Mouse (Mus musculus): ENCODE measurements around the gene Gpr18. TPM values are rescaled to one million over a fixed set of nuclear protein-coding genes. Genes with fewer than 3 reads are reported as not detected.

The Gpr18 gene
- polyA plus RNA-seq, 1 experiment from 2014 or later: 0.28 TPM

- 91% methylated on average over 2 of the region's 2 CpGs for WGBS
- H3K4me2 ChIP-seq (ENCODE audit: low read length): no peak overlapping the region
- H3K27me3 ChIP-seq (replicated peaks; ENCODE audit: control insufficient read depth, insufficient read depth, low read length): no peaks in the 10 kb centered on the region
- ATAC-seq: no peak
- H3K4me3 ChIP-seq (replicated peaks; ENCODE audit: low read length): no peak overlapping the region
- H3K36me3 ChIP-seq (ENCODE audit: control insufficient read depth, insufficient read depth): no peaks in the 10 kb centered on the region
- H3K4me1 ChIP-seq (replicated peaks; ENCODE audit: control insufficient read depth, insufficient read depth, low read length): no peaks in the 10 kb centered on the region
- no peaks in the 10 kb centered on the region for H3K9me3 ChIP-seq (ENCODE audit: control insufficient read depth, low read length)
- H3K27ac ChIP-seq (ENCODE audit: low read length): no peak overlapping the region
- no peak overlapping the region for H3K9ac ChIP-seq (replicated peaks; ENCODE audit: low read depth, low read length)
Measured at GRCm38 (mm10) chr14:121951399-121952045, 35.9 kb upstream of the Gpr18 start.

- WGBS: 91% methylated on average over 5 of the region's 5 CpGs
- no peaks in the 10 kb centered on the region for H3K9me3 ChIP-seq (ENCODE audit: control insufficient read depth, low read length)
- no peak for ATAC-seq
- H3K36me3 ChIP-seq (ENCODE audit: control insufficient read depth, insufficient read depth): no peaks in the 10 kb centered on the region
- no peak overlapping the region for H3K9ac ChIP-seq (replicated peaks; ENCODE audit: low read depth, low read length)
- H3K4me2 ChIP-seq (ENCODE audit: low read length): no peak overlapping the region
- no peak overlapping the region for H3K4me3 ChIP-seq (replicated peaks; ENCODE audit: low read length)
- no peak overlapping the region for H3K27ac ChIP-seq (ENCODE audit: low read length)
- no peaks in the 10 kb centered on the region for H3K4me1 ChIP-seq (replicated peaks; ENCODE audit: control insufficient read depth, insufficient read depth, low read length)
- no peaks in the 10 kb centered on the region for H3K27me3 ChIP-seq (replicated peaks; ENCODE audit: control insufficient read depth, insufficient read depth, low read length)
Measured at GRCm38 (mm10) chr14:121949897-121950296, 34.3 kb upstream of the Gpr18 start.

GRCm38 (mm10) chr14:121949436-121949835 is 33.9 kb upstream of the Gpr18 start:
- H3K27me3 ChIP-seq (replicated peaks; ENCODE audit: control insufficient read depth, insufficient read depth, low read length): no peaks in the 10 kb centered on the region
- H3K4me3 ChIP-seq (replicated peaks; ENCODE audit: low read length): no peak overlapping the region
- H3K36me3 ChIP-seq (ENCODE audit: control insufficient read depth, insufficient read depth): no peaks in the 10 kb centered on the region
- no peaks in the 10 kb centered on the region for H3K4me1 ChIP-seq (replicated peaks; ENCODE audit: control insufficient read depth, insufficient read depth, low read length)
- H3K9me3 ChIP-seq (ENCODE audit: control insufficient read depth, low read length): no peaks in the 10 kb centered on the region
- ATAC-seq: no peak
- no peak overlapping the region for H3K9ac ChIP-seq (replicated peaks; ENCODE audit: low read depth, low read length)
- 97% methylated on average over 3 of the region's 3 CpGs for WGBS
- H3K27ac ChIP-seq (ENCODE audit: low read length): no peak overlapping the region
- H3K4me2 ChIP-seq (ENCODE audit: low read length): no peak overlapping the region

DNA sequence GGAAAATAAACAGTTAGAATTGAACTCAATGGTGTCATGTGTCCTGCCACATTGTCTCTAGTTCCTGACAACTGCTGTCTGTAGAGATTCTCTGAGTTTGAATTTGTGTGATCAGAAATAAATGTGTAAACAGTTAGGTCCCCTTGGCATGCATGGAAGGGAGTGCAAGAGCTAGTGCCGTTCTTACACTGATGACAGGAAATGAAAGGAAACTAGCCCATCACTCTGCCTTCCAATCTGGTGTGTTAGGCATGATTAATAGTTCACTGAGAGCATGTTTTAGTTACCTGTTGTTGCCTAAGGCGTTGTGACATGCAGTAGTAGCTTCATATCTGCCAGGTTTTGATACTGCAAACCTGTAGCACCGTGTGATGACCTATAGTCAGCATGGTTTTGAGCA is 32.4 kb upstream of the Gpr18 start:
- Histone ChIP-seq H3K4me2 (ENCODE audit: low read length) (no peak overlapping the region), H3K4me3 (replicated peaks; ENCODE audit: low read length) (no peak overlapping the region), H3K4me1 (replicated peaks; ENCODE audit: control insufficient read depth, insufficient read depth, low read length) (no peaks in the 10 kb centered on the region), H3K27ac (ENCODE audit: low read length) (no peak overlapping the region), H3K27me3 (replicated peaks; ENCODE audit: control insufficient read depth, insufficient read depth, low read length) (no peaks in the 10 kb centered on the region), H3K9ac (replicated peaks; ENCODE audit: low read depth, low read length) (no peak overlapping the region), H3K36me3 (ENCODE audit: control insufficient read depth, insufficient read depth) (no peaks in the 10 kb centered on the region), H3K9me3 (ENCODE audit: control insufficient read depth, low read length) (no peaks in the 10 kb centered on the region)
- no peak for ATAC-seq
- 88% methylated on average over 3 of the region's 3 CpGs for WGBS

- H3K27ac ChIP-seq (ENCODE audit: low read length): no peak overlapping the region
- no peak overlapping the region for H3K9ac ChIP-seq (replicated peaks; ENCODE audit: low read depth, low read length)
- WGBS: 76% methylated on average over 8 of the region's 8 CpGs
- H3K4me3 ChIP-seq (replicated peaks; ENCODE audit: low read length): no peak overlapping the region
- ATAC-seq: no peak
- no peaks in the 10 kb centered on the region for H3K36me3 ChIP-seq (ENCODE audit: control insufficient read depth, insufficient read depth)
- no peaks in the 10 kb centered on the region for H3K27me3 ChIP-seq (replicated peaks; ENCODE audit: control insufficient read depth, insufficient read depth, low read length)
- no peaks in the 10 kb centered on the region for H3K9me3 ChIP-seq (ENCODE audit: control insufficient read depth, low read length)
- H3K4me2 ChIP-seq (ENCODE audit: low read length): no peak overlapping the region
- no peaks in the 10 kb centered on the region for H3K4me1 ChIP-seq (replicated peaks; ENCODE audit: control insufficient read depth, insufficient read depth, low read length)
Measured at GRCm38 (mm10) chr14:121947201-121947760, 31.7 kb upstream of the Gpr18 start.

- Histone ChIP-seq H3K9me3 (ENCODE audit: control insufficient read depth, low read length) (no peaks in the 10 kb centered on the region), H3K4me2 (ENCODE audit: low read length) (no peak overlapping the region), H3K4me1 (replicated peaks; ENCODE audit: control insufficient read depth, insufficient read depth, low read length) (no peaks in the 10 kb centered on the region), H3K4me3 (replicated peaks; ENCODE audit: low read length) (no peak overlapping the region), H3K27me3 (replicated peaks; ENCODE audit: control insufficient read depth, insufficient read depth, low read length) (no peaks in the 10 kb centered on the region), H3K27ac (ENCODE audit: low read length) (no peak overlapping the region), H3K36me3 (ENCODE audit: control insufficient read depth, insufficient read depth) (no peaks in the 10 kb centered on the region), H3K9ac (replicated peaks; ENCODE audit: low read depth, low read length) (no peak overlapping the region)
- ATAC-seq: no peak
- WGBS: 67% methylated on average over 8 of the region's 8 CpGs
Measured at GRCm38 (mm10) chr14:121946728-121947127, 31.1 kb upstream of the Gpr18 start.

GRCm38 (mm10) chr14:121946131-121946530 is 30.6 kb upstream of the Gpr18 start:
- no peak overlapping the region for H3K4me3 ChIP-seq (replicated peaks; ENCODE audit: low read length)
- no peak for ATAC-seq
- no peaks in the 10 kb centered on the region for H3K9me3 ChIP-seq (ENCODE audit: control insufficient read depth, low read length)
- no peaks in the 10 kb centered on the region for H3K4me1 ChIP-seq (replicated peaks; ENCODE audit: control insufficient read depth, insufficient read depth, low read length)
- H3K27me3 ChIP-seq (replicated peaks; ENCODE audit: control insufficient read depth, insufficient read depth, low read length): no peaks in the 10 kb centered on the region
- H3K4me2 ChIP-seq (ENCODE audit: low read length): no peak overlapping the region
- H3K36me3 ChIP-seq (ENCODE audit: control insufficient read depth, insufficient read depth): no peaks in the 10 kb centered on the region
- no peak overlapping the region for H3K27ac ChIP-seq (ENCODE audit: low read length)
- no peak overlapping the region for H3K9ac ChIP-seq (replicated peaks; ENCODE audit: low read depth, low read length)
- WGBS: 91% methylated on average over 5 of the region's 5 CpGs

GRCm38 (mm10) chr14:121939582-121939981 is 24.0 kb upstream of the Gpr18 start:
- 92% methylated on average over 3 of the region's 3 CpGs for WGBS
- Histone ChIP-seq H3K9ac (replicated peaks; ENCODE audit: low read depth, low read length) (no peak overlapping the region), H3K4me3 (replicated peaks; ENCODE audit: low read length) (no peak overlapping the region), H3K36me3 (ENCODE audit: control insufficient read depth, insufficient read depth) (no peaks in the 10 kb centered on the region), H3K27me3 (replicated peaks; ENCODE audit: control insufficient read depth, insufficient read depth, low read length) (no peaks in the 10 kb centered on the region), H3K9me3 (ENCODE audit: control insufficient read depth, low read length) (no peaks in the 10 kb centered on the region), H3K27ac (ENCODE audit: low read length) (no peak overlapping the region), H3K4me2 (ENCODE audit: low read length) (no peak overlapping the region), H3K4me1 (replicated peaks; ENCODE audit: control insufficient read depth, insufficient read depth, low read length) (no peaks in the 10 kb centered on the region)
- no peak for ATAC-seq

DNA sequence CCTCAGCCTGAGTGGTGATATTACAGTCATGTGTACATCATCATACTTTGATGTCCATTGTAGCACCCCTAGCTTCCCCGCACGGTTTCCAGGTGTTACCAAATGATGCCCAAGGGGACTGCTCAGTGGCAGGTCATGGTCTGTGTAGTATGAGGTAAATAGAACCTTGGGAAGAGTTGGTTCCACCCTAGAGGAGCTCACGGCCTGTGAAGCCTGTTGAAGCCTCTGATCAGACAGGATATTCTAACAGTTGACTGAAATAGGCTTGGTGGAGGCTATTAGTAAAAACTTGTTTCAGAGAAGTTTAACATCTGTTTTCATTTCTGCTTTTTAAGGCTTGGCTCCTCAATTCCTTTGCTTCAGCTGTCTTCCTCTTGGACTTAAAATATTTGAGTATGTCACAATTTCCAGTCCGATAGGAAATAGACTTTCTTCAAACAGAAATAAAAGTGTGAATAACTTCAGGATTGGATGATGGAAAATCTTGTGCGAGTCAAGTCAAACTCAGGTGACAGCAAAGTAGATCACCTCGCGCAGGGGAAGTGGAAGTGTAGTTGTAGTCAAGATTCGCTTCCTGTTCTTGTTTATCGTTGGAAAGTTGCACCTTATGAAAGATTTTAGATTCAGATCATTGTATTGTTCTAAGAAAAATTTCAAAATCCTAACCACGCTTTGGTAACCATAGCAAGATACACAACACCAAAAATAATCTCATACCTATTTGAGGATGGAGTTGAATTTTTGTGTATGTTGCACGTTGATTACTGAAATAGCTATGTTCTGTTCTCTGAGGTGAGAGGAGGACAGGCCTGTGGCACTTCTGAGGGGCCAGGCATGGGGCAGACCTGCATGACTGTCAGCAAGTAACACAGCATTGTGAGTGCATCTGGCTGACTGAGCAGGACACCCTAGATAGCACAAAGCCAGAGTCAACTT is 22.9 kb upstream of the Gpr18 start:
- 0 out of 2 replicates have a peak, but pooled peaks cover 2% of the 10 kb centered on the region for H3K36me3 ChIP-seq (ENCODE audit: control insufficient read depth, insufficient read depth)
- no peaks in the 10 kb centered on the region for H3K4me1 ChIP-seq (replicated peaks; ENCODE audit: control insufficient read depth, insufficient read depth, low read length)
- WGBS: 94% methylated on average over 11 of the region's 11 CpGs
- no peaks in the 10 kb centered on the region for H3K9me3 ChIP-seq (ENCODE audit: control insufficient read depth, low read length)
- H3K27ac ChIP-seq (ENCODE audit: low read length): no peak overlapping the region
- ATAC-seq: no peak
- no peak overlapping the region for H3K4me2 ChIP-seq (ENCODE audit: low read length)
- H3K9ac ChIP-seq (replicated peaks; ENCODE audit: low read depth, low read length): no peak overlapping the region
- H3K27me3 ChIP-seq (replicated peaks; ENCODE audit: control insufficient read depth, insufficient read depth, low read length): no peaks in the 10 kb centered on the region
- no peak overlapping the region for H3K4me3 ChIP-seq (replicated peaks; ENCODE audit: low read length)
